In the genomic region with DNA sequence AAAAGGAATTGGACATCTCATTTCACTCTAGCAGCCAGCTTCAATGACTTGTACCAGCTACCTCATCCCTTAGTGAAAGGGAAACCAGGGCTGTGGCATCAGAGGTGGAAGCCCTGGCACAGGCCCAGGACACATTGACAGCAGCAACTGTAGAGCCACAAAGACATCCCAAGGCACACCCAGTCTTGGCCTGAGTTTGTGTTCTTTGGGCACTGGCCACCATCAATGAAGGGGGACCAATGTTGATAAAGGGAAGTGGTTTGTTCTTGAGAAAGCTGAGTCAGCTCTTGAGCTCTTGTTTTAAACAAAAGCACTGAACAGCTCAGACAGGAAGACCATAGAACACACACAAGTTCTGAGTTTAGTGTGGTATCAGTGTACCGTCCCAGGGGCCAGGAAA, we compare ENCODE assay signal across 18 mouse cellular contexts.
DNase-seq lines count a peak whose midpoint lies in the region; ATAC-seq and TF ChIP-seq lines count a peak whose summit lies in the region.
"Had no signal": no experiment of that assay in that cellular context is flagged by ENCODE, and none has a peak within 500 bp of the region (broad histone marks: within the 10 kb centered on the region; RNA-seq: fewer than 3 reads in every experiment).

No protein-coding gene starts in this region.

- TF ChIP-seq EP300 in lung, postnatal 0 days (IDR thresholded peaks at IDR 0.05) = no peak

- H3K9me3 ChIP-seq in lung, postnatal 0 days (ENCODE audit: low read length) = no peaks in the 10 kb centered on the region
- no peaks in the 10 kb centered on the region for H3K9me3 ChIP-seq in heart, embryonic 12.5 days (replicated peaks)
- no peaks in the 10 kb centered on the region for H3K9me3 ChIP-seq in forebrain, embryonic 16.5 days (ENCODE audit: control insufficient read depth, low read length)
- H3K9me3 ChIP-seq: embryonic facial prominence, embryonic 15.5 days; G1E; hindbrain, embryonic 13.5 days; intestine, embryonic 15.5 days; limb, embryonic 12.5 days; liver, embryonic 13.5 days; midbrain, embryonic 12.5 days had no signal

- no peaks in the 10 kb centered on the region for H3K36me3 ChIP-seq in lung, postnatal 0 days (ENCODE audit: insufficient read depth, low read length)
- H3K36me3 ChIP-seq in heart, embryonic 12.5 days = no peaks in the 10 kb centered on the region
- peaks cover 19% of the 10 kb centered on the region for H3K36me3 ChIP-seq in forebrain, embryonic 16.5 days (ENCODE audit: control insufficient read depth, insufficient read depth)
- H3K36me3 ChIP-seq: embryonic facial prominence, embryonic 15.5 days; G1E; intestine, embryonic 15.5 days; liver, embryonic 13.5 days had no signal

- no peak overlapping the region for H3K9ac ChIP-seq in lung, postnatal 0 days (replicated peaks; ENCODE audit: low read depth)
- no peak overlapping the region for H3K9ac ChIP-seq in heart, embryonic 12.5 days
- no peak overlapping the region for H3K9ac ChIP-seq in forebrain, embryonic 16.5 days (replicated peaks; ENCODE audit: low read depth, low read length)
- H3K9ac ChIP-seq: embryonic facial prominence, embryonic 15.5 days; hindbrain, embryonic 13.5 days; intestine, embryonic 15.5 days; limb, embryonic 12.5 days; liver, embryonic 13.5 days; midbrain, embryonic 12.5 days had no signal

- H3K4me1 ChIP-seq in lung, postnatal 0 days (ENCODE audit: insufficient read depth, low read depth, low read length) = no peaks in the 10 kb centered on the region
- no peaks in the 10 kb centered on the region for H3K4me1 ChIP-seq in heart, embryonic 12.5 days (replicated peaks)
- H3K4me1 ChIP-seq in forebrain, embryonic 16.5 days (replicated peaks; ENCODE audit: control insufficient read depth, insufficient read depth, low read length) = no peaks in the 10 kb centered on the region
- H3K4me1 ChIP-seq: embryonic facial prominence, embryonic 15.5 days; hindbrain, embryonic 13.5 days; intestine, embryonic 15.5 days; limb, embryonic 12.5 days; liver, embryonic 13.5 days; midbrain, embryonic 12.5 days had no signal

- H3K4me3 ChIP-seq in lung, postnatal 0 days (ENCODE audit: low read depth, low read length) = no peak overlapping the region
- H3K4me3 ChIP-seq in heart, embryonic 12.5 days = no peak overlapping the region
- H3K4me3 ChIP-seq in forebrain, embryonic 16.5 days (replicated peaks; ENCODE audit: low read length) = no peak overlapping the region
- H3K4me3 ChIP-seq: embryonic facial prominence, embryonic 15.5 days; hindbrain, embryonic 13.5 days; intestine, embryonic 15.5 days; left cerebral cortex, adult 2 months; limb, embryonic 12.5 days; liver, embryonic 13.5 days; midbrain, embryonic 12.5 days had no signal

- TF ChIP-seq CTCF in lung, postnatal 0 days (IDR thresholded peaks at IDR 0.05) = no peak

- DNase-seq in lung, postnatal 0 days (ENCODE audit: low spot score) = peak; percentile 16
- no peak for DNase-seq in lung, postnatal 25 days (ENCODE audit: low spot score)
- DNase-seq in heart, postnatal 25 days (ENCODE audit: low spot score) = peak; percentile 33
- DNase-seq in layer of hippocampus, postnatal 25 days (ENCODE audit: extremely low spot score in 1 of 2, low spot score in 1 of 2) = no peak
- DNase-seq in thymus, postnatal 10 days (ENCODE audit: low spot score in 2 of 2) = no peak
- DNase-seq: cerebellum, adult 9-10 months; liver, embryonic 13.5 days; thymus, postnatal 4 days had no signal

- intact Hi-C loops in heart, postnatal 25 days (cut with DNase I) = no loop called here

- peak; percentile 16; the same call in 1 of the 2 replicates for ATAC-seq in lung, postnatal 0 days
- ATAC-seq in heart, embryonic 12.5 days (ENCODE audit: insufficient number of reproducible peaks, low FRiP score) = peak; percentile 83
- no peak for ATAC-seq in forebrain, embryonic 16.5 days
- ATAC-seq: forebrain, embryonic 14.5 days; intestine, embryonic 15.5 days had no signal

- no peaks in the 10 kb centered on the region for H3K27me3 ChIP-seq in lung, postnatal 0 days (replicated peaks; ENCODE audit: insufficient read depth, low read length)
- H3K27me3 ChIP-seq in heart, embryonic 12.5 days (replicated peaks) = no peaks in the 10 kb centered on the region
- no peaks in the 10 kb centered on the region for H3K27me3 ChIP-seq in forebrain, embryonic 16.5 days (replicated peaks; ENCODE audit: control insufficient read depth, insufficient read depth, low read length)
- H3K27me3 ChIP-seq: embryonic facial prominence, embryonic 15.5 days; hindbrain, embryonic 13.5 days; intestine, embryonic 15.5 days; limb, embryonic 12.5 days; liver, embryonic 13.5 days; midbrain, embryonic 12.5 days had no signal

- WGBS in lung, postnatal 0 days = 15% methylated on average over 1 of the region's 1 CpGs
- 38% methylated on average over 1 of the region's 1 CpGs for WGBS in heart, embryonic 12.5 days
- WGBS in forebrain, embryonic 16.5 days = 77% methylated on average over 1 of the region's 1 CpGs

- H3K4me2 ChIP-seq in lung, postnatal 0 days (replicated peaks; ENCODE audit: low read depth, low read length) = no peak overlapping the region
- no peak overlapping the region for H3K4me2 ChIP-seq in heart, embryonic 12.5 days
- H3K4me2 ChIP-seq in forebrain, embryonic 16.5 days (ENCODE audit: low read length) = no peak overlapping the region
- H3K4me2 ChIP-seq: embryonic facial prominence, embryonic 15.5 days; hindbrain, embryonic 13.5 days; intestine, embryonic 15.5 days; limb, embryonic 12.5 days; liver, embryonic 13.5 days; midbrain, embryonic 12.5 days had no signal

- no peak overlapping the region for H3K27ac ChIP-seq in lung, postnatal 0 days (ENCODE audit: low read length)
- H3K27ac ChIP-seq in heart, embryonic 12.5 days (ENCODE audit: poor library complexity, severe bottlenecking) = no peak overlapping the region
- H3K27ac ChIP-seq in forebrain, embryonic 16.5 days (ENCODE audit: low read length) = no peak overlapping the region
- H3K27ac ChIP-seq: embryonic facial prominence, embryonic 15.5 days; hindbrain, embryonic 13.5 days; intestine, embryonic 15.5 days; left cerebral cortex, adult 2 months; limb, embryonic 12.5 days; liver, embryonic 13.5 days; midbrain, embryonic 12.5 days had no signal

Comparison
In these comparisons a context has a peak if more than half of its experiments do, and no peak if none do; other contexts are left out.
1. DNase-seq: peak in lung, postnatal 0 days (single experiment) and heart, postnatal 25 days (single experiment); none in lung, postnatal 25 days (single experiment), layer of hippocampus, postnatal 25 days (0 of 2) and thymus, postnatal 10 days (0 of 2).